Mouse (Mus musculus): ENCODE results near the gene Rsf1.

- TF ChIP-seq CTCF (conservative IDR thresholded peaks at IDR 0.05 in 1 of 2, IDR thresholded peaks at IDR 0.05 in 1 of 2; ENCODE audit: low read depth in 2 of 2, low read length in 2 of 2) = no peak
- no peak for TF ChIP-seq ZC3H11A (IDR thresholded peaks at IDR 0.05; ENCODE audit: low read depth, low read length)
- TF ChIP-seq USF1 (IDR thresholded peaks at IDR 0.05; ENCODE audit: low read depth, low read length) = no peak
- TF ChIP-seq RAD21 (IDR thresholded peaks at IDR 0.05; ENCODE audit: low read depth, low read length) = no peak
- no peak for TF ChIP-seq POLR2A (IDR thresholded peaks at IDR 0.05; ENCODE audit: low read depth, low read length)
- TF ChIP-seq POLR2AphosphoS2 (IDR thresholded peaks at IDR 0.05; ENCODE audit: low read depth, low read length) = no peak
- TF ChIP-seq JUN (IDR thresholded peaks at IDR 0.05; ENCODE audit: insufficient read depth, low read depth, low read length) = no peak
- TF ChIP-seq KAT2A (IDR thresholded peaks at IDR 0.05; ENCODE audit: insufficient replicate concordance, low read length) = no peak
- no peak for TF ChIP-seq EP300 (IDR thresholded peaks at IDR 0.05; ENCODE audit: low read length)
Observed at GRCm38 (mm10) chr7:97563576-97563975, 16.1 kb upstream of the Rsf1 start.
